Mouse (Mus musculus) fibroblast of lung, adult 2 months (primary cell): Measurements from ENCODE around the gene Gabrr1.
A peak's percentile ranks its signal among the peaks of the same experiment; 100 is the strongest.
"Not testable (repeated sequence)": the region's sequence is repeated elsewhere in the genome, so short reads cannot be mapped to it uniquely, and the experiment has no call there.

ENCODE experiments used
- DNase-seq: peaks from one replicate; pipeline ENCODE4 v3.0.0-alpha.2; 2011; ENCODE audit warnings: low read depth

Gabrr1 gene

DNA sequence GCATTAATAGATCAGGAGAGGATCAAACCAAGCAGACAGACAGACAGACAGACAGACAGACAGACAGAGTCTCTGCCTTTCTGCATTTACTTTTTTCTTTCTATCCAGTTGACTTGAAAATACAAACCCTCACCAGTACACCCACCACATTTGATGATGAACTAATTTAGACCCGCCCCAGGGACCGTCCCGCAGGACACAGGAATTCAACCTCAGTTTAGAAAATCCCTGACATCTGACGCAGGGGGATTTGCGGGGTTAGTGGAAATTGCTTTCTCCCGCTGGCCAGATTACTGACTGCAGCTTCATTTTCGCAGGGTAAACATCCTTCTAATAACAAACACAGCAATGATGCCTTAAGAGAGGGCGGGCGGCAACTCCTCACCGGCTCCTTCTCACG, at the start of gene Gabrr1:
Gabrr1 (plus strand) TSS at position 301 of the 400 bp plus-strand sequence.
- DNase-seq = no peak

DNA sequence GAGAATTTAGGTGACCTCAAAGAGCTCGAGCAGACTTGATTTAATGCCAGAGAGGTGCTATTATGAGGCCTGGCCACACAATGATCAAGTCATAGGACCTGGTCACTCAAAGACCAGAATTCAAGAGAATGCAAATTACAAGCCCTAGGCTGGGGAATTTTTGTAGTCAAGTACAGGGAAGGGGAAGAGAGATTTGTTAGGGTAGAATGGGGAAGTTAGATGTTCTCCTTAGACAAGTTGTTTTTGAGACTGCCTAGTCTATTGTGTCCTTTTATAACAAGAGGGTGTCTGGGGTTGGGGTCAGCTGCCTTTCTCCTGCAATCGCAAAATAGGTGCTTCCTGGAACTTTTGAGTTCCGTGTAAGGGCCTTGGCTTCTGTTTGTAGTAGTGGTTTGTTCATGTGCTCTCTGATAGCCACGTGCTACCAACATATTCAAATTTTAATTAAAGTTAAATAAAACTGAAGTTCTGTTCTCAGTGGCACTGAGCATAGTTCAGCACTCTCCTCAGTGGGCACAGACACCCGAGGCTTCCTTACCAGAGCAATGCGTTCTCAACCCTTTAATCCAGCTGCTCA, 33.1 kb upstream of the Gabrr1 start:
- DNase-seq = no peak

DNA sequence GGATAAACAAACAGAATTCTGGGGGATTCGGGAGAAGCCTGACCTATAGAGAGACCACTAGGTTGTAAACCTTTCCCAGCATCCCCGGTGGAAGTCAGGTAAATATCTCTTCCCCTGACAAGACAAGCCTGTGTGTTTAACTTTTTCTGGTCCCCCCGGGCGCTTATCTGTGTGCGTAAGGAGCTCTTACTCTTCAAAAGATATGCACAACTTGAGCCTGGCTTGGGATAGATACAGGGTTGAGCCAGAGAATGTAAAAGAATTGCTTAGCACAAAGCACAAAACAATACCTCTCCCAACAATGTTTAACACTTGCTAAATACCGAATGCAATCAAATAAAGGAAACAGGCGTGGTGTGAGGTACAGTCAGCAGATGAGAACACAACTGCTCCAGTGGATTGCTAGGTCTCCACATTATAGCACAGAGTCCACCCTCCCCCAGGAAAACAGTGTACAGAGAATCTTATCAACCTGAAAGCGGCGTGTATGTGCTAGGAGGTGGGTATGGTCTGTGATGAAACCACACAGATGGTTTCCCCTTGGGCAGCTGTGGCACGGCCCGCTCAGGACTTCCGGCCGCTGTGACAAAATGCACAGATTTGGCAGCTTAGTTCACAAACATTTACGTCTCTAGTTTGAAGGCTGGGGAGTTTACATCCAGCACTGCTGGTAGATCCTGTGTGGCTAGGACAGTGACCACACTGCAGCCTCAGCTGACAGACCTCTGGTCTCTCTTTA, 22.4 kb upstream of the Gabrr1 start:
- DNase-seq = no peak

DNA sequence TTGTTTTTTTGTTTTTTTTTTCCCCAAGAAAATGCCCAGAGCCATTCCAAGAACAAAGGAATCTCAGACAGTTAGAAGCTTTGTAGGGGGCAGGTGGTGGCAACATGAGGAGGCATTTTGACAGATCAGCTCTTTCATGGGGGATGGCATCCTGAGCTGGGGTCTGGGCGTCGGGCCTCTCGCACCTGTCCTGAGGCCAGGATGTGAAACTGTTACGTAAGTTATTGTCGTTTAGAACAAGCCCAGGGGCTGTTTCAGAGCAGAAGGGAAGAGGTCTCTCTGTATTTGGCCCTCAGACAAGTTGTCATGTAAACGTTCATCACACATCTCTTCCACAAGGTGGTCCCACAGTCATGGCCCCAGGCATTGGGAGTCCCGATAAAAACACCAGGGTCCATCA, 21.5 kb upstream of the Gabrr1 start:
- no peak for DNase-seq

DNA sequence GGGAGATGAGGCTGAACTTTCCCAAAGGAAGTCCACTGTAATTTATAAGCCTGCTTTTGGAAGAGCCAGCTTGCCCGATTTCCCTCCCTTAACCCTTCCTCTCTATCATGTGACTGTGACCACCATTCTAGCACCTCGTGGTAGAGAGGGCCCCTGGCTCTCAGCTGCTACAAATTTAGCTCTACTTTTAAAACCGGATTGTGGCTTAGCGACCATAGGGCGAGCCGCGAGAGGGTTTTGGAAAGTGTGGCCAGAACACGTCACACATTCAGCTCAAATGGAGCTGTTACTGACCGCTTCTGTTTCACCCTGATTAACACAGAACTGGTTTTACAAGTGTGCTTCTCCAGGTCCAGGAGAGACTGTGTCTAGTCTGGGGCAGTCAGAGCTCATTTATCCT, 21.0 kb upstream of the Gabrr1 start:
- DNase-seq = no peak

DNA sequence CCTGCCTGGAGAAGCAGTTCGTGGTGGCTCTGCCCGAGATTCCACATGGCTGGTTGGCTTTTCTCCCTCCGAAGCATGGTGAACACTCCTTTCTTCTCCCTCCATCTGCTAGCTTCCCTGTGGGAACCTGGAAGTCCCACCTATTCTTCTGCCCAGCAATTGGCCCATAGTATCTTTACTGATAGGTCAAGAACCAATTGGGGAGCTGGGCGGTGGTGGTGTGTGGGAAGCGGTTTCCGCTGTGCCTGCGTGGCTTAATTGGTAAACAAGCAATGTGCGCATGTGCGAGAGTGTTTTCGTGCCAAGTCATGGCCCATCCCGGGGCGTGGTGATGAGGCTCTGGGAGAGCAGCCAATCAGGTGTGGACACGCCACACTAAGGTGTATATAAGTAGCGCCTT, 19.5 kb upstream of the Gabrr1 start:
- not testable (repeated sequence) for DNase-seq

DNA sequence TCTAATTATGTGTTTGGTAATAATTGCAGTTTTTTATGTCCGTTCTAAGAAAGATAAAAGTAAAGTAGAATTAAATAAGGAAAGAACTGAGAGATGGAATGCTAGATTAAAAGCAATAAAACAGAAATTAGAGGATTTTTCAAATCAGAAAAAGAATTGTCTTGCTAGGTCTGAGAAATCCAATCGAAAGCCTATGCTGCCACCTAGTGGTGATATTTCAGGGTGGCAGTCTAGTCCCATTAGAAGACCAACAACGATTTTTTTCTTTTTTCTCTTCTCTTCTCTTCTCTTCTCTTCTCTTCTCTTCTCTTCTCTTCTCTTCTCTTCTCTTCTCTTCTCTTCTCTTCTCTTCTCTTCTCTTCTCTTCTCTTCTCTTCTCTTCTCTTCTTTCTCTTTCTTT, 13.2 kb upstream of the Gabrr1 start:
- peak; percentile 50 for DNase-seq

DNA sequence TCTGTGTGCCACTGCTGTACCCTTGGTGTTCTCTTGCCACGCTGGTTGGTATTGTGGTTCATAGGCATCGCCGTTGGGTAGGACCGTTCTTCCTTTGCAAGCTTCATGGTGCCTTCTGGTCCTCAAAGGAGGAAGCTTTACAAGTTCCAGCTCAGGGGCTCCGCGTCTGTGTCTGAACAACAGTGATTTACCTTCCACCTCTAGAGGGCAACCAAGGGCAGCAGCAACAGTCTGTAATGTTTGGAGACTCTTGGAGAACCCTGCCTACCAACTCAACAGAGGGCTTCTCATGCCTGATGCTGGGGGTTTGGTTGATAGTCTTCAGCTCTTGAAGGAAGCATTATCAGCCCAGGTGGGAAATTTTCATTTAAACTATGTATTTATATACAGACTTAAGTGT, 7.8 kb upstream of the Gabrr1 start:
- peak; percentile 8 for DNase-seq

DNA sequence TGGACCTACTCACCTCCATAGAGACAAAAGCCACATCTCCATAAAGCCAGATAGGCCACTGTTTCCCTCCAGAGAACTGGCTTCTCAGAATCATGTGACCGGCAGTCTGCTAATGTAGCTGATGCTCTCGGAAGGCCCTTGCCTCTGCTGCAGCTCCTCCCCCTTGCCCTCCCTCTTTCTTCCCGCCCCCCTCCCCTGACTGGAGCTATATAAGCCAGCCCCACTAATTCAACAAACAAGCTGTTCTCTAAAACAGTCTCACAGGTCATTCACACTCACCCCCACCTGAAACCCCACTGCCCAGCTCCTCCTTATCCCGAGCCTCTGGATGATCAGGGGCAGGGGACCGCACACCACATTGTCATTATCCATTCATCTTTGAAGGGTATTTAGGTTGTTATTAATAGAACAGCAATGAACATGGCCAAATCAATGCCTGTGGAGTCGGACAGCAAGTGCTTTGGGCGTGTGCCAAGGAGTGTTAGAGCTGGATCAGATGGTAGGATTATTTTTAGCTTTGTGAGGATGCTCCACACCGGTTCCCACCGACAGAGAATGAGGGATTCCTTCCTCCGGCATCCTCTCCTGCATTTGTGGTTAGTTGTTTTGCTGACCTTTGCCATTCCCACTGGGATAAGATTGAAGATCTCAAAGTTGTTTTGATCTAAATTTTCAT, 6.8 kb upstream of the Gabrr1 start:
- DNase-seq = no peak

DNA sequence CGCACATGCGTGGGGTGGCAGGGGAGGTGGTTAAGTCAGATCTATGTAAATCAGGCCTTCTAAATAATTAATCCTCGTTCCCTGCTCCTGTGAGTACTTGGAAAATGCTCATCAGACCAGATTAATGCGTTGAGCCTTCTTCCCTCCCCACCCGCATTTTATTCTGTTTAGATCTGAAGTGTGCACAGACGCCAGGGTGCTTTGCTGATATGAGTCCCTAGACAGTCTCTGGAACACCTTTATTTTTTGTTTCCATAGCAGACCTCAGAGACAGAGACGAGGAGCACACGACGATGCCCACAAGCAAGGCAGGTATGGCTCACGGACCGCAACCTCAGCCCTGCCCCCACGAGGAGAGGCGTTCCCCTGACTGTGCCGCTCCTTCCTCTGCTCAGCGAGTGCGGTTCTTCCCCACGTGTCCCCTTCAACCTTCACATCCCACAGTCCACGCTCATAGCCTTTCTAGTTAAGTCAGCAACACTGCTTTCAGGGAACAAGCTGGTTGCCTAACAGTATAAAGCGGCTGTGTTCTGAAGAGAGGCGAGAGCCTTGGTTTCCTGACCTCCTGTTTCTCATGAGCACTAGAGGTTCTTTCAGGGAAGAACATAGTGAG, 14.5 kb downstream of the Gabrr1 start:
- no peak for DNase-seq

DNA sequence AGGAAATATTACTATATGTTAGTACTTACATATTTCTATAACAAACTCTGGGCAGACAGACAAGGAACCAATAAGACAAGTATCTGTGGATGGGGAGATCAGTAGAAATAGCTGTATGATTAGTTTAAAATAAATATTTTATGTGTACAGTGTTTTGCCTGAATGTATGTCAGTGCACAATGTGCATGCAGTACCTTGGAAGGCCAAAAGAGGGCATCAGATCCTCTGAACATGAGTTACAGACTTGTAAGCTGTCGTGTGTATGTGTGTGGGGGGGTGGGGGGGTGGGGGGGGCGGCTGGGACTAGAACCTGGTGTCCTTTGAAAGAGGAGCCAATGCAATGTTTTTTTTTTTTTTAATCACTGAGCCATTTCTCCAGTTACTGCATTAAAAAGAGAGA, 15.5 kb downstream of the Gabrr1 start:
- peak; percentile 34 for DNase-seq

DNA sequence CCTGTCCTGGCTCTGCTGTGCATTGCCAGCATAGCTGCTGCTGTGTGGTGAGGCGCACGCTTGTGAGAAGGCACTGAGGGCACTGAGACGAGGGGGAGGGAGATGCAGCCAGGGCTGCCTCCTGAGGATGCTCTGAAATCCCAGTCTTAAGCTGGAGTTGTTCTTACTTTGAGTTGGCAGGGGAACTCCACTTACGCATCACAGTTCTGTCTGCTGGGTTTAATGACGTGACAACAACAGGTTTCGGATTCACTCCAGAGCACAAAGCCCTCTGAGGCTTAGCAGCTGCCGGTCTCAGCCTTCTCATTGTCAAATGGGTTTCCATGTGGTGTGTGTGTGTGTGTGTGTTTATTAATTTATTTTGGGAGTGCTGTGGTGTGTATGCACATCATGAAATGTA, 16.8 kb downstream of the Gabrr1 start:
- no peak for DNase-seq

DNA sequence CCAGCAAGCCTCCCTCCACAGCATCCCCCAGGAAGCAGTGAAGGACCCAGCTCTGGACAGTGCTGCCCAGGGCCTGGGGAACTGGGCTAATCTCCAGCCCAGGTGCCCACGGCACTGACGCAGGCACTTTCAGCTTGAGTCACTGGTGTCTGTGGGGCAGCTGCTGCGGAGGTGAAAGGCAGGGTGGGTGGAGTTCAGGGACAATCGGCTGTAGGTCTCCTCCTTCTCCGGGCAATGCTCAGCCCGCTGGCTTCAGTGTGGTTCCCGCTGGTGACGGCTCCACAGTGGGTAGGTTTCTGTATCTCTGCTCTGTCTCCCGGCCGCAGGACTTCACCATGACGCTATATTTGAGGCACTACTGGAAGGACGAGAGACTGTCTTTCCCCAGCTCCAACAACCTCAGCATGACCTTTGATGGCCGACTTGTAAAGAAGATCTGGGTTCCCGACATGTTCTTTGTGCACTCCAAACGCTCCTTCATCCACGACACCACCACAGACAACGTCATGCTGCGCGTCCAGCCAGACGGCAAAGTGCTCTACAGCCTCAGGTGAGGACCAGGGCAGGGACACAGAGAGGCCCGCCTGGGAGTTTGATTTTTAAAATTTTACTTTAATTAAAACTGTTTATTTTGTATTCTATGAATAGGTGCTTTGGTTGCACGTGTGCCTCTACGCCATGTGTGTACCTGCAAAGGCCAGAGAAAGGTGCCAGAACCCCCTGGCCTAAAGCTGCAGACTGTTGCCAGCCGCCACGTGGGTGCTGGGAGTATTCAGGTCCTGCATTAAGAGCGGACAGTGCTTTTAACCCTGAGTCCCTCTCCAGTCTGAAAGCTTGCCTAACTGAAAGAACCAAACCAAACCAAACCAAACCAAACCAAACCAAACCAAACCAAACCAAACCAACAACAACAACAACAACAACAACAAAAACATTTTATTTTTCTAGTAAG, 20.0 kb downstream of the Gabrr1 start:
- DNase-seq = no peak

DNA sequence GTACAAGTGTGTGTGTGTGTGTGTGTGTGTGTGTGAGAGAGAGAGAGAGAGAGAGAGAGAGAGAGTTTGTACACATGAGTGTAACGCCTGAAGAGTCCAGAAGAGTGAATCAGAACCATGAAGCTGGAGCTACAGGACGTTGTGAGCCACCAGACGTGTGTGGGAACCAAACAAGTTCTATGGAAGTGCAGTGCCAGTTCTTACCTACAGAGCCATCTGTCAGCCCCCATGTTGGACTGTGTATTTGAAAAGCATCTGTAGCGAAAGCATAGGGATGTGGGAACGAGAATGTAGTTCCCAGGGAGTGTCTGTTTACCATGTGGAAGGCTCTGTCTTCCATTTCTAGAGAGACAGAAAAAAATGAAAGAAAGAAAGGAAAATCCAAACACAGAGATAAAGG, 51.2 kb downstream of the Gabrr1 start:
- no peak for DNase-seq

DNA sequence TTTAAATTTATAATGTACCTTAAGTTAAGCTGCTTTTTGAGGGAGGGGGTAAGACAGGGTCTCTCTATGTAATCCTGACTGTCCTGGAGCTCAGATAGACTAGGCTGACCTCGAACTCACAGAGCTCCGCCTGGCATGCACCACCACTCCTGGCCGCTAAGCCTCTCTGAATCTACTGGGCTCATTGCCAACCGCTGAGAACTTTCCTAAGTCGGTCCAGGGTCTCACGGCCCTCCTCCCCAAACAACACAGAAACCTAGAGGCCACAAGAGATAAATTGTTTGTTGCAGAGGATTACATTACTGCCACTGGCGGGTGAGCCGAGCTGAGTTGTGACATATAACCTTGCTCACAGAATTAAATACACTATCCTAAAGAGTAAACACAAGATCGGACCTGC, 55.8 kb downstream of the Gabrr1 start:
- DNase-seq = no peak

DNA sequence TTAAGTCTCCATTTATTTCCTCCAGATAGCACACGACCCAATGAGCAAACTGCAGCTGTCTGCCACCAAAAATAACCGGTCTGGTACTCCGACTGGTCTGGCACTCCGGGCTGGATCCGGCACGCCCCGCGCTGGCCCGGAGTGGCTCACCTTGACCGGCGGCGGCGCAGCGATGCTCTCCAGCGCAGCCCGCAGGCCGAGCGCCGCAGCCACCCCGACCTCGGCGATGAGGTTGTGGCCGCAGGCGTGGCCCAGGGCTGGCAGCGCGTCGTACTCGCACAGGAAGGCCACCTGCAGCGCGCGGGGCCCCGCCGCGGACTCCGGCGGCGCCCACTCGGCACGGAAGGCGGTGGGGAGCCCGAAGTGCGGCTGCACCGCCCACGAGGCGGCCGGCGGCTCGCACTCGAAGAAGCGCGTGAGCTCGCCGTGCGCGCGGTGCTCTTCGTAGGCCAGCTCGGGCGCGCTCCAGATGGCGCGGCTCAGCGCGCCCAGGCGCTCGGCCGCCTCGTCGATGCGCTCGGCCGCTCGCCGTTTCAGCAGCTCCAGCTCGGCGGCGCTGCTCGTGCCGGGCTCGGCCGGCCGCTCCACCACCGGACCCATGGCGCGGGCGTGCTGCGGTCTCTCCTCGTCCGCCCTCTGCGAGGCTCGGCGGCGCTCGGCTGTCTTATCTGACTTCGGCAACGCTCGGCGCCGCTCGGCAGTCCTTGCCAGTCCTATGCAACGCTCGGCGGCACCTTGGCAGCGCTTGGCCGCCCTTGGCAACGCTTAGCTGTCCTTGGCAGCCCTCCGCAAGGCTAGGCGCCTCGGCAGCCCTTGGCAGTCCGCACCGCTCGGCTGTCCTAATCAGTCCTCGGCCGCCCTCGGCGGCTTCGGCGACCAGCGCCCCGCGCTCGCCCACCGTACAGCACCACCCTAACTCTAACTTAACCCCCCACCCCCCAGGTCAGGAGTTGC, 56.7 kb downstream of the Gabrr1 start:
- peak; percentile 80 for DNase-seq

DNA sequence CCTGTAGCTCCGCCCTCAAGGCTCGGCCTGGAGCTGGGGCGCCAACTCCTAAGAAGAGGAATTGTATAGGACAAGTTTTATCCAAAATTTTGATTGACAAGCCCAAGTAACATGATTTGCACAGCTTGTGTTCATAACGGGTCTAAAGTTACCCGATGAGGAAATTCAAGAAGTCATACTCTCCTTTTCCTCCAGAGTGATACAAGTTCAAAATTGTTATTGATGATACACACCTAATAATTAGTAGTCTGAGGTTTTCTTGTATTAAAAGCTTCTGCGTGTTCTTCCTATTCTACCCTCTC, 57.4 kb downstream of the Gabrr1 start, which contains the start of gene Pm20d2:
Pm20d2 (minus strand) TSS at position 3 of the 302 bp plus-strand sequence.
- no peak for DNase-seq

DNA sequence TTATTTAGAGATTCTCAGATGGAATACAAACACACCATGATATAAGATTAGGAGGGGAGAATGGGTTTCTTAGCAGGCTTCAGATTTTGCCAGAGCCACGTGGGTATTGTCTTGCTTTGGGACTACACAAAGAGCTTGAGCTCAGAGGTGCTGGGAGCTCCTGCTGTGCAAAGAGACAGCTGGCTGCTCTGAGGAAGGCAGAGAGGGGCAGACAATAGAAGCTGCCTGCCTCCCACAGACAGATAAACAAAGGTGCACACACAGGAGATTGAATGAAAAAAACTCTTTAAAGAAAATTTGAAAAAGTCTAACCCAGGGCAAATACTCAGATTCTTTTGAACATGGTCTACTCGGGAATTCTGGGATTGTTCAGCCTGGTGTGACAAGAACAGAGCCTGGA, 65.8 kb downstream of the Gabrr1 start:
- DNase-seq = no peak

DNA sequence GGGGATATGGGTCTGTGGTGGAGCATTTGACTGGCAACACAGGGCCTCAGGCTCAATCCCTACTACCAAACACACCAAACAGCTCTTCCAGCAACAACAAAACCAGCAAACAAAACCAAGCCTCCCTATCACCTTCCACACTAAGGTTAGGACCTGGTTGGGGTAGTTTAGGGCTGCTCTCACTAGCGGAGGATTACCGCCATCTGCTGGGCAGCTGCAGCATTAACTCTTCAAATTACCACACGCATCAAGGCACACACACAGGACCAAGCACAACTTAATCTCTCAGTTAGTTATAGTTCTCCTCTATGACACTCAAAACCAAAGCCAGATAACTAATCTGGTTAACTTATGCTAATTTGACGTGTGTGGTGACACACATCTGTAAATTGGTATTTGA, 72.4 kb downstream of the Gabrr1 start:
- DNase-seq = peak; percentile 29

DNA sequence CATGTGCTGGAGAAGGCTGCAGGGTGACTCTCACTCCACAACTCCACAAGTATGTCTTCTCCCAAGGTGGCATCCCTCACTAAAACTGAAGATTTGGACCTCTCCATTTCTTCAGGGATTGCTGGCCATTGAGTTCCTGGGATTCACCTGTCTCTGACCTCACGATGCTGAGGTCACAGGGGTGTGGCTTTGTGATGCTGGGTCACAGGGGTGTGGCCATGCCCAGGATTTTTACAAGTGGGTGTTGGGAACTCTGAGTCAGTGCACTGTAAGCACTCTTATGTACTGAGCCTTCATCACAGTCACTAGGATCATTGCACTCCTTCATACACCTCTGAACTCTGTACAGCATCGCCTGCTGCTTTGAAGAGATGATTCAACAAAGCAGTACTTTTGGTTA, 75.2 kb downstream of the Gabrr1 start:
- DNase-seq = no peak
